Mouse (Mus musculus) embryonic fibroblast, embryonic 13.5 days (primary cell): ENCODE results near the gene Pth1r.

ENCODE experiments used
- CTCF ChIP-seq: IDR thresholded peaks from 2 replicates; pipeline ENCODE4 v1.5.1; 2011; ENCODE audit warnings: mild to moderate bottlenecking, control low read depth, low read length, moderate library complexity, borderline replicate concordance; ENCODE audit not compliant: insufficient read depth
- POLR2A ChIP-seq: IDR thresholded peaks from 2 replicates; pipeline ENCODE4 v1.6.1; 2011; ENCODE audit warnings: low read depth, mild to moderate bottlenecking, control low read depth, low read length, moderate library complexity

DNA sequence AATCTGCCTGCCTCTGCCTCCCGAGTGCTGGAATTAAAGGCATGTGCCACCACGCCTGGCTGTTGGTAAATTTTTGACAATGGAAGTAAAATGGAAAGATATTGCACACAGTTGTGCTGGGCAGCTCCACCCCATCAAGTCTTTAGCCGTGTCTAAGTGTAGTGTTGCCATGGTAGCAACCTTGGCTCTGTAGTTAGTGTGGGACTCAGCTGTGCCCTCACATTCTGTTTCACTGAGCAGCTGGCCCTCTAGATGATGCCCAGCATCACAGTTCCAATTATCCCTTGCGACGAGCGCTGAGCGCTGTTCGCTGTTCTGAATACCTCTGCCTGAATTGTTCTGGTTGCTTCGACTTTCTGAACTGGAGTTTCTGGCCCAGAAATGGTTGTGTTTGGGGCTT lies 65.1 kb downstream of the Pth1r start:
- TF ChIP-seq CTCF: no peak
- no peak for TF ChIP-seq POLR2A
